ENCODE assay signal across 8 mouse cellular contexts in the genomic region with DNA sequence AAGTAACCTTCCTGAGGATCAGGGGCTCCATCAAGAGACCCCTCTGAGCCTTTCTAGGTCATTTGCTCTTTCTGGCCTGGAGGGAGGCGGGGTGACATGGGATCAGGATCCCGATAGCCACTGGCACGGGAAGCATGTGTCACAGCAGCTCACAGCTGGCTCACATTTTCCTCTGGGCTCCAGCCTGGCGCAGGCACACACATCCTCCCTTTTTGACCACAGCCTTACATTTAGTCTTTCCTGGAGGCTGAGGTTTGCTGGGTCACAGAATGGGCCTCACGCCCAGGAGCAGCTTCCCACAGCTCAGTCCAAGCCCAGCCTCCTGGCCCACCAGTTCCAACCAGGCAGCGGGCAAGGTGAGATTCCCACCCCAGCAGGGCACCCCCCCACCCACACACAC. TPM values are rescaled to one million over a fixed set of nuclear protein-coding genes. Genes with fewer than 3 reads are reported as not detected.
DNase-seq lines count a peak whose midpoint lies in the region; ATAC-seq lines count a peak whose summit lies in the region.

No protein-coding gene starts in this region.

- 0 out of 2 replicates have a peak overlapping the region, but pooled peaks have one; percentile 4 for H3K9ac ChIP-seq in midbrain, embryonic 14.5 days (replicated peaks; ENCODE audit: low read length)
- no peak overlapping the region for H3K9ac ChIP-seq in midbrain, embryonic 15.5 days
- H3K9ac ChIP-seq in stomach, embryonic 15.5 days = no peak overlapping the region

- no peak overlapping the region for H3K4me3 ChIP-seq in midbrain, embryonic 14.5 days (replicated peaks; ENCODE audit: low read depth, low read length)
- H3K4me3 ChIP-seq in midbrain, embryonic 15.5 days = no peak overlapping the region
- H3K4me3 ChIP-seq in stomach, embryonic 15.5 days (replicated peaks) = no peak overlapping the region

- H3K36me3 ChIP-seq in midbrain, embryonic 14.5 days (ENCODE audit: control insufficient read depth, insufficient read depth, low read length) = no peaks in the 10 kb centered on the region; the same call in 1 of the 2 replicates
- no peaks in the 10 kb centered on the region for H3K36me3 ChIP-seq in midbrain, embryonic 15.5 days (replicated peaks)
- H3K36me3 ChIP-seq in stomach, embryonic 15.5 days = no peaks in the 10 kb centered on the region

- peak; percentile 28 to 56 for DNase-seq in heart, adult 18-20 months
- no peak for DNase-seq in heart, postnatal 36 days
- no peak for DNase-seq in midbrain, embryonic 14.5 days
- DNase-seq in heart, postnatal 10 days = peak; percentile 40 to 49
- no peak for DNase-seq in c-Kit-positive CD71-positive TER-119-positive erythroid progenitor cells, embryonic 14.5 days (ENCODE audit: low spot score)
- DNase-seq in layer of hippocampus, postnatal 36 days = no peak

- WGBS in midbrain, embryonic 14.5 days = 84% methylated on average over 6 of the region's 6 CpGs
- WGBS in midbrain, embryonic 15.5 days = 72% methylated on average over 6 of the region's 6 CpGs
- WGBS in stomach, embryonic 15.5 days = 80% methylated on average over 6 of the region's 6 CpGs

- H3K4me2 ChIP-seq in midbrain, embryonic 14.5 days (ENCODE audit: low read length) = no peak overlapping the region
- H3K4me2 ChIP-seq in midbrain, embryonic 15.5 days = no peak overlapping the region
- H3K4me2 ChIP-seq in stomach, embryonic 15.5 days = no peak overlapping the region

- no peaks in the 10 kb centered on the region for H3K9me3 ChIP-seq in midbrain, embryonic 14.5 days (ENCODE audit: control insufficient read depth, low read length)
- H3K9me3 ChIP-seq in midbrain, embryonic 15.5 days = no peaks in the 10 kb centered on the region
- no peaks in the 10 kb centered on the region for H3K9me3 ChIP-seq in stomach, embryonic 15.5 days

- ATAC-seq in midbrain, embryonic 14.5 days (ENCODE audit: low FRiP score, low TSS enrichment) = no peak
- no peak for ATAC-seq in midbrain, embryonic 15.5 days (replicated peaks)
- no peak for ATAC-seq in stomach, embryonic 15.5 days (ENCODE audit: insufficient read depth, low FRiP score, low read depth)

- peaks cover 9% of the 10 kb centered on the region; the same call in 1 of the 2 replicates for H3K4me1 ChIP-seq in midbrain, embryonic 14.5 days (ENCODE audit: control insufficient read depth, insufficient read depth, low read length)
- H3K4me1 ChIP-seq in midbrain, embryonic 15.5 days = peaks cover 7% of the 10 kb centered on the region
- peaks cover 35% of the 10 kb centered on the region for H3K4me1 ChIP-seq in stomach, embryonic 15.5 days

- H3K27me3 ChIP-seq in midbrain, embryonic 14.5 days (ENCODE audit: control insufficient read depth, insufficient read depth, low read length) = no peaks in the 10 kb centered on the region
- no peaks in the 10 kb centered on the region for H3K27me3 ChIP-seq in midbrain, embryonic 15.5 days (replicated peaks)
- H3K27me3 ChIP-seq in stomach, embryonic 15.5 days (replicated peaks) = no peaks in the 10 kb centered on the region

- no peak overlapping the region for H3K27ac ChIP-seq in midbrain, embryonic 14.5 days (replicated peaks; ENCODE audit: low read depth, low read length)
- H3K27ac ChIP-seq in midbrain, embryonic 15.5 days = no peak overlapping the region
- H3K27ac ChIP-seq in stomach, embryonic 15.5 days = peak overlapping the region; percentile 31; the same call in 1 of the 2 replicates

- intact Hi-C loops in heart, postnatal 36 days (cut with DNase I) = no loop called here
- intact Hi-C loops in heart, postnatal 10 days (cut with DNase I) = no loop called here

RNA-seq across cellular contexts. Expression of a gene that starts 11.5 kb away (rescaled TPM):
- total RNA-seq in heart, adult 18-20 months (2021) = 1 to 10 TPM; 6.3 to 9.0 TPM
- total RNA-seq in heart, postnatal 36 days (2021) = 10 to 100 TPM in 1 of 2 experiments, 1 to 10 TPM in 1; 9.7 to 11.0 TPM
- polyA plus RNA-seq in midbrain, embryonic 14.5 days (2014; fragmentation: Nextera tagmentation; extraction: Ambion mirVana) = 12.6 TPM in 2 replicates
- polyA plus RNA-seq in midbrain, embryonic 15.5 days (2015; fragmentation: Nextera tagmentation; extraction: Ambion mirVana) = 10.7 and 11.6 TPM in 2 replicates
- total RNA-seq in heart, postnatal 10 days (2021) = 10 to 100 TPM; 18.0 to 19.5 TPM
- 4.2 and 6.0 TPM in 2 replicates for polyA plus RNA-seq in stomach, embryonic 15.5 days (2015; fragmentation: Nextera tagmentation; extraction: Ambion mirVana)
- 100 to 1,000 TPM in 1 of 2 experiments, 10 to 100 TPM in 1; 91.4 to 129 TPM for total RNA-seq in layer of hippocampus, postnatal 36 days (2021)

RNA-seq across cellular contexts. Expression of a gene that starts 37.1 kb away (rescaled TPM):
- total RNA-seq in heart, adult 18-20 months (2021) = 10 to 100 TPM; 43.1 to 47.5 TPM
- total RNA-seq in heart, postnatal 36 days (2021) = 10 to 100 TPM; 45.9 to 46.8 TPM
- polyA plus RNA-seq in midbrain, embryonic 14.5 days (2014; fragmentation: Nextera tagmentation; extraction: Ambion mirVana) = 52.0 and 66.0 TPM in 2 replicates
- 67.5 and 69.4 TPM in 2 replicates for polyA plus RNA-seq in midbrain, embryonic 15.5 days (2015; fragmentation: Nextera tagmentation; extraction: Ambion mirVana)
- total RNA-seq in heart, postnatal 10 days (2021) = 10 to 100 TPM; 47.0 to 50.0 TPM
- 144 and 159 TPM in 2 replicates for polyA plus RNA-seq in stomach, embryonic 15.5 days (2015; fragmentation: Nextera tagmentation; extraction: Ambion mirVana)
- 10 to 100 TPM; 51.3 to 52.2 TPM for total RNA-seq in layer of hippocampus, postnatal 36 days (2021)

RNA-seq across cellular contexts. Expression of a gene that starts 42.9 kb away (rescaled TPM):
- total RNA-seq in heart, adult 18-20 months (2021) = not detected
- total RNA-seq in heart, postnatal 36 days (2021) = not detected
- polyA plus RNA-seq in midbrain, embryonic 14.5 days (2014; fragmentation: Nextera tagmentation; extraction: Ambion mirVana) = not detected in 2 replicates
- not detected in 2 replicates for polyA plus RNA-seq in midbrain, embryonic 15.5 days (2015; fragmentation: Nextera tagmentation; extraction: Ambion mirVana)
- total RNA-seq in heart, postnatal 10 days (2021) = not detected
- polyA plus RNA-seq in stomach, embryonic 15.5 days (2015; fragmentation: Nextera tagmentation; extraction: Ambion mirVana) = 4.7 and 4.8 TPM in 2 replicates
- not detected for total RNA-seq in layer of hippocampus, postnatal 36 days (2021)

Comparison
In these comparisons a context has a peak if more than half of its experiments do, and no peak if none do; other contexts are left out.
1. DNase-seq: peak in heart, adult 18-20 months (2 of 2) and heart, postnatal 10 days (2 of 2); none in heart, postnatal 36 days (0 of 2), midbrain, embryonic 14.5 days (single experiment), c-Kit-positive CD71-positive TER-119-positive erythroid progenitor cells, embryonic 14.5 days (single experiment) and layer of hippocampus, postnatal 36 days (0 of 2).
2. RNA of a gene that starts 11.5 kb away (total RNA-seq): 91.4 to 129 TPM in layer of hippocampus, postnatal 36 days; 18.0 to 19.5 TPM in heart, postnatal 10 days, 9.7 to 11.0 TPM in heart, postnatal 36 days and 6.3 to 9.0 TPM in heart, adult 18-20 months; every median in the first group is over 4 times any median in the second.